Mouse (Mus musculus) lung, postnatal 0 days (tissue): ENCODE results near the gene Atp6v1e2.

ENCODE experiments used
- CTCF ChIP-seq: IDR thresholded peaks from 2 replicates; pipeline ENCODE4 v1.5.1; 2016; ENCODE audit warnings: antibody characterized with exemption, mild to moderate bottlenecking
- EP300 ChIP-seq: IDR thresholded peaks from 2 replicates; pipeline ENCODE4 v1.6.1; 2016; ENCODE audit warnings: antibody characterized with exemption, mild to moderate bottlenecking, control low read depth

GRCm38 (mm10) chr17:86962894-86963585 lies 15.3 kb upstream of the Atp6v1e2 start, which contains the start of gene Rhoq:
- TF ChIP-seq CTCF (no peak), EP300 (no peak)
